Comparison of ENCODE assay signal across 8 mouse cellular contexts in the genomic region with DNA sequence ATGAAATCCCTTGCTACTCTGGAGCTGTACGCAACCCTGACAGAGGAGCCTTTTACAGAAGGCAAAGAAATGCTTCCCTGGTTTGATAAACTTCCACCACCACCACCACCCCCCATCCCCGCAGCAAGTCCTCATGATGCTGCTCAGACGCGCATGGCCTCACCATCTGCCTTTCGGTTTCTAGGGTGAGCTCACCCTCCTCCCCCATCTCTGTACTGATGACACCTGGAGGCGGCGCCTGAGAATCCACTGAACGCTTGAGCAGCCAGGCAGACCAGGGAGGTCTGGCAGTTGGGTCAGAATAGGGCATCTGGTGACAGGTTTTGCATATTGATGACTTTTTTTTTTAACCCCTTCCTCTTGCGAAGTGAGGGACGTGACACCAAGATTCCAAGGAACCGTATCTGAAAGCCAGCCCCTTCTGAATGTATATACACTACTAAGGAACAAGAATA. TPM values are rescaled to one million over a fixed set of nuclear protein-coding genes. Genes with fewer than 3 reads are reported as not detected.
DNase-seq lines count a peak whose midpoint lies in the region; ATAC-seq and TF ChIP-seq lines count a peak whose summit lies in the region.

No protein-coding gene starts in this region.

- peak overlapping the region; percentile 76; the same call in 1 of the 2 replicates for H3K27ac ChIP-seq in forebrain, embryonic 11.5 days (ENCODE audit: low read depth, low read length)
- H3K27ac ChIP-seq in heart, embryonic 15.5 days: peak overlapping the region; percentile 94
- H3K27ac ChIP-seq in neural tube, embryonic 15.5 days (replicated peaks): peak overlapping the region; percentile 95

- peak overlapping the region; percentile 76 for H3K4me3 ChIP-seq in forebrain, embryonic 11.5 days (ENCODE audit: low read depth, low read length)
- peak overlapping the region; percentile 94 for H3K4me3 ChIP-seq in heart, embryonic 15.5 days
- H3K4me3 ChIP-seq in lung, adult 2 months (replicated peaks; ENCODE audit: extremely low read depth, low read depth, low read length): peak overlapping the region; percentile 92
- H3K4me3 ChIP-seq in neural tube, embryonic 15.5 days (replicated peaks): peak overlapping the region; percentile 89

- TF ChIP-seq POLR2A in lung, adult 2 months (IDR thresholded peaks at IDR 0.05; ENCODE audit: borderline replicate concordance, extremely low read depth, low read depth, low read length): no peak; the same call in 1 of the 2 replicates

- H3K4me1 ChIP-seq in forebrain, embryonic 11.5 days (replicated peaks; ENCODE audit: control insufficient read depth, insufficient read depth, low read length): peaks cover 2% of the 10 kb centered on the region; the same call in 1 of the 2 replicates
- H3K4me1 ChIP-seq in heart, embryonic 15.5 days (replicated peaks): peaks cover 14% of the 10 kb centered on the region
- H3K4me1 ChIP-seq in lung, adult 2 months (ENCODE audit: control insufficient read depth, insufficient read depth, low read length): peaks cover 2% of the 10 kb centered on the region
- peaks cover 26% of the 10 kb centered on the region for H3K4me1 ChIP-seq in neural tube, embryonic 15.5 days

- H3K9me3 ChIP-seq in forebrain, embryonic 11.5 days (ENCODE audit: control insufficient read depth, low read length): no peaks in the 10 kb centered on the region
- no peaks in the 10 kb centered on the region for H3K9me3 ChIP-seq in heart, embryonic 15.5 days (replicated peaks)
- no peaks in the 10 kb centered on the region for H3K9me3 ChIP-seq in neural tube, embryonic 15.5 days (replicated peaks)

- H3K36me3 ChIP-seq in forebrain, embryonic 11.5 days (ENCODE audit: control insufficient read depth, insufficient read depth, low read length): no peaks in the 10 kb centered on the region
- no peaks in the 10 kb centered on the region for H3K36me3 ChIP-seq in heart, embryonic 15.5 days
- no peaks in the 10 kb centered on the region for H3K36me3 ChIP-seq in neural tube, embryonic 15.5 days

- peak overlapping the region; percentile 92 for H3K9ac ChIP-seq in forebrain, embryonic 11.5 days (ENCODE audit: low read length)
- peak overlapping the region; percentile 83 for H3K9ac ChIP-seq in heart, embryonic 15.5 days
- H3K9ac ChIP-seq in neural tube, embryonic 15.5 days (replicated peaks): peak overlapping the region; percentile 97

- peak; percentile 86 for ATAC-seq in forebrain, embryonic 11.5 days (replicated peaks; ENCODE audit: low FRiP score)
- ATAC-seq in heart, embryonic 15.5 days (replicated peaks; ENCODE audit: insufficient number of reproducible peaks, insufficient read depth, low FRiP score, low read depth): peak; percentile 74
- ATAC-seq in neural tube, embryonic 15.5 days (ENCODE audit: low FRiP score): peak; percentile 91

- TF ChIP-seq CTCF in lung, adult 2 months (IDR thresholded peaks at IDR 0.05; ENCODE audit: insufficient read depth, low read length): no peak

- H3K4me2 ChIP-seq in forebrain, embryonic 11.5 days (ENCODE audit: low read depth, low read length, severe bottlenecking): peak overlapping the region; percentile 60
- H3K4me2 ChIP-seq in heart, embryonic 15.5 days: peak overlapping the region; percentile 86
- H3K4me2 ChIP-seq in neural tube, embryonic 15.5 days: peak overlapping the region; percentile 75

- peak; percentile 83 for DNase-seq in ES-CJ7 (ENCODE audit: low read depth, low spot score)
- DNase-seq in c-Kit-positive CD71-positive TER-119-negative erythroid progenitor cells, embryonic 14.5 days (ENCODE audit: low read depth): peak; percentile 72
- peak; percentile 83 for DNase-seq in forebrain, embryonic 11.5 days (ENCODE audit: low spot score)
- DNase-seq in kidney, postnatal 36 days: peak; percentile 85 to 88
- DNase-seq in lung, adult 2 months: no peak
- DNase-seq in thymus, adult 18-20 months: peak; percentile 74 to 84

- WGBS in forebrain, embryonic 11.5 days: under 1% methylated on average over 11 of the region's 11 CpGs
- 0% methylated on average over 11 of the region's 11 CpGs for WGBS in heart, embryonic 15.5 days
- WGBS in lung, adult 2 months: under 1% methylated on average over 11 of the region's 11 CpGs
- WGBS in neural tube, embryonic 15.5 days: under 1% methylated on average over 11 of the region's 11 CpGs

- no peaks in the 10 kb centered on the region for H3K27me3 ChIP-seq in forebrain, embryonic 11.5 days (ENCODE audit: control insufficient read depth, insufficient read depth, low read length)
- H3K27me3 ChIP-seq in heart, embryonic 15.5 days: no peaks in the 10 kb centered on the region
- H3K27me3 ChIP-seq in neural tube, embryonic 15.5 days (replicated peaks): no peaks in the 10 kb centered on the region

RNA-seq across cellular contexts. Expression of gene Atad1, which starts 27.0 kb away (rescaled TPM):
- 94.7 and 98.4 TPM in 2 replicates for polyA plus RNA-seq in forebrain, embryonic 11.5 days (2014; fragmentation: Nextera tagmentation; extraction: Ambion mirVana)
- polyA plus RNA-seq in heart, embryonic 15.5 days (2015; fragmentation: Nextera tagmentation; extraction: Ambion mirVana): 54.7 and 56.9 TPM in 2 replicates
- 8.9 and 14.0 TPM in 2 replicates for polyA plus RNA-seq in lung, adult 2 months (2012; rRNA removed)
- 105 and 109 TPM in 2 replicates for polyA plus RNA-seq in neural tube, embryonic 15.5 days (2015; fragmentation: Nextera tagmentation; extraction: Ambion mirVana)

RNA-seq across cellular contexts. Expression of gene Pten, which starts 44.7 kb away (rescaled TPM):
- polyA plus RNA-seq in forebrain, embryonic 11.5 days (2014; fragmentation: Nextera tagmentation; extraction: Ambion mirVana): 10.1 and 11.0 TPM in 2 replicates
- 4.9 and 6.0 TPM in 2 replicates for polyA plus RNA-seq in heart, embryonic 15.5 days (2015; fragmentation: Nextera tagmentation; extraction: Ambion mirVana)
- 16.8 and 20.2 TPM in 2 replicates for polyA plus RNA-seq in lung, adult 2 months (2012; rRNA removed)
- 12.2 and 12.9 TPM in 2 replicates for polyA plus RNA-seq in neural tube, embryonic 15.5 days (2015; fragmentation: Nextera tagmentation; extraction: Ambion mirVana)
